Mouse (Mus musculus) right cerebral cortex, postnatal 25 days (tissue): ENCODE measurements at regions not wholly inside any gene's neighbourhood (a gene's known extent, or its start where the extent isn't known, plus 50 kb on each side); places are given as distances from the start of the nearest gene placed in this dataset.

Experiments used
- DNase-seq: peaks from one replicate; pipeline ENCODE4 v3.0.0; 2022

DNA sequence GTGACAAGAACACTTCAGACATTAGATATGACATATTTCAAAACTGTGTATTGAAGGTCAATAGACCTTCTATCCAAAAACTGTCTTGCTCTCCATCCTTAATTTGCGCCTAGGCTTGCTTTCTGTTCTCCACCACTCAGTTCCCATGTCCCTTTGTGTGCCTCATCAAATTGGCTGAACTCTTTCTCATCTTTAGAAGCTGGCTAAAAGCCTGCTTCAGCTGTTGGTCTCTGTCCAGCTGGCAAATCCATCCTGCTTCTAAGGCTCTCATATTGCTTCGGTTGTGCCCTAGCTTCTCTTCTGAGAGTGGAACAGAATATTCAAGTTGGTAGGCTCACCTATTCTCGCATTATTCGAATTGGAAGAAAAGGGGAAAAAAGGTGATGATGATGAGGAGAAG, 322.6 kb upstream of the Klf12 start:
- no peak for DNase-seq

GRCm38 (mm10) chr14:100600886-100601451, 316.5 kb upstream of the Klf12 start:
- no peak for DNase-seq

DNA sequence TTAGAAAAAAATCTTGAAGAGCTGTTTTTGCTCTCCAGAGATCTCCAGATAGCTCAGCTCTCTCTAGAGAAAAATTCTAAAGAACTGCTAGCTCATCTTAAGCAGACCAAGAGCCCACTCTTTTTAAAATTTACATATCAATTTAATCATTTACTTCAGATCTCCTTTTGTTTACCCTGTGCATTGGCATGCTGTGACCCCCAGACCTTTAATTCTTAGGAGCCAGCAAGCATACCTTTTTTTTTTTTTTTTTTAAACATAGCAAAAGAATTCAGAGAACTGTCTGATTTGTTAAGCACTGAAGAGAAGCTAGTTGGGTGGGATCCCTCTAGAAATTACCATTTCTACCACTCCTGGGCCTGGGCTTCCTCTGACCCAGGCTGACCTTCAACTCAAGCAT, 285.5 kb upstream of the Klf12 start:
- DNase-seq, result no peak

GRCm38 (mm10) chr14:100561884-100562283, 277.4 kb upstream of the Klf12 start:
- DNase-seq, result no peak

DNA sequence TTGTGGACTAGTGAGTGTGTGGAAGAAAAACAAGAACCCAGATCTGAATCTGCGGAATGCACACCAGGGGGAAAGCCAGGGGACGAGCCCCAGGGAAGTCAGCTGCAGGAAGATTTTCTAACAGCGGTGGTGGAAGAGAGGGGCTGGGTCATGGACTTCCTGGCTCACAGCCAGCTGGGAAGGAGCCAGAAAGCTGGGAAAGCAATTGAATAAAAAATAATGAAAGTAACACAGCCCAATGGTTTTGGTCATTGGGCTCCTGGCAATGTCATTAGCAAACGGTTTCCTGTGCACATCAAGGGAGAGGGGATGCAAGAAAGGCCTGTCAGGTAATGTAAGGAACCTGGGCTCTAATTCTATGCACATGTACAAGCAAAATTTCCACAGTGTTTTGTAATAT, 273.9 kb upstream of the Klf12 start:
- no peak for DNase-seq

DNA sequence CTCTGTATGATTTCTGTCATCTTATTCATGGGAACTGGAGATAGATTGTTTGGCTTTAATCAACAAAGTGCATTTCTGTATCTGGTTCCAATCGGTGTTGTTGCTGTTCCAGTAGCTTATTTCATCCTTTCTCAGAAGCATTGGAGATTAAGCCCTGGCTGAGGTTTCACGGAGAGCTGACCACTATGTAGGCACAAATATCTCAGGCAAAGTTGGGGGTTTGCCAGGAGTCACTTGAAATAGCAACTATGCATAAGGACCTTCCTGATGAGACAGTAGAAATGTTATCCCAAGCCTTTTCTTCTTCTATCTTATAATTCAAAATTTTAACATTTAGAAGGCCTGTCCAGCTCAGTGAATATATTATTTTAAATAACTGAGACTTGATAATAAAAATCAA, 268.0 kb upstream of the Klf12 start:
- DNase-seq, result no peak

DNA sequence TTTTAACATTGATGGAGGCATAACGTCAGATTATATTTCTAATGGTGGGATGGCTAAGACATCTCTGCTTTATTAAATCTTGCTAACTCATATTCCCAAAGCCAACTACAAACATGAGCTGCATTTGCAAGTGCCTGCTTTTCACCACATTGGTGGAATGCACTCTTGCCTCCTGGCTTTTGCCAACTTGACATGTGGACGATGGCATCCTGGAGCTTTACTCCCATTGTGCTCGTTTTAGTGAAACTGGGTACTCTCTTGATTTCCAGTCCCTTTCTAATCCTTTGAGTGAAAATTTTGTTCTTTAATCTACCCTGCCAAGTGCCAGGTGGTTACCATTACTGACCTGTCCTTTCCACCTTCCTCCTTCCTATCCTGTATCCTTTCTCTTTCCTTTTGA, 265.8 kb upstream of the Klf12 start:
- DNase-seq, result no peak

DNA sequence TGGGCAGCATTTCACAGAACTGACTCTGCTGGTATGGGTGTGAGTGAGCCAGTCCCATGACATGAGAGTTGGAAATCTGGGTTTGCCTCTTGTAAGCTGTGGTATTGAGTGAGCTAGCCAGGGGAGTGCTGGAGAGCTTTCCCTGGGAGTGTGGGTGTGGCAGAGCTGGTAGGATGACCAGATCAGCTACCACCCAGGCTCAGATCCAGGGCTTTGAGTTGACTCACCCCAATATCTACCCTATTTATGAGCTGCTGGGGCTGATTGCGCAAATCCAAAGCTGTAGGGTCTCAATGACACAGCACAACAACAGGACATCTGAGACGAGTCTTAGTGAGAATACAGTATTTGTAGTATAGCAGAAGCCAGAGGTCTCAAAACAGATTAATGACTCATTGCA, 245.7 kb upstream of the Klf12 start:
- no peak for DNase-seq

GRCm38 (mm10) chr14:100529758-100530157, 245.3 kb upstream of the Klf12 start:
- no peak for DNase-seq

GRCm38 (mm10) chr14:100509396-100509795, 224.9 kb upstream of the Klf12 start:
- no peak for DNase-seq

- DNase-seq, result no peak
Measured at GRCm38 (mm10) chr14:100508087-100508486, 223.6 kb upstream of the Klf12 start.

DNA sequence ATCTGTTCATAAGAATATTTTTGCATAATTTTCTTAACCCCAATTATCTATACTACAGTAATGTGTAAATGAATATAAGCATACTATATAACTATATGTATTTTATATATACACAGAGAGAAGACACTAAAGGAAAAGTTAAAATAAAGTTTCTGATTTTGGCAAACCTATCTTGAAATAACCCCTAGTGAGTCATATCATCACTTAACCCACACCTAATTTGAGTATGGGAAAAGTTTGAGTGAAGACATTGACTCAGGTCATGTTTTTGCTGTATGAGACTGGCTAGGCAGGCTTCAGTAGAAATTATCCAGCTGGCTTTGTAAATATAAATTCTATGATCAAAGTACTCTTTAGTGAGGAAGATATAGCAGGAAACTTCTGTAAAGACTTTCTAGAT, 223.1 kb upstream of the Klf12 start:
- DNase-seq, result no peak

DNA sequence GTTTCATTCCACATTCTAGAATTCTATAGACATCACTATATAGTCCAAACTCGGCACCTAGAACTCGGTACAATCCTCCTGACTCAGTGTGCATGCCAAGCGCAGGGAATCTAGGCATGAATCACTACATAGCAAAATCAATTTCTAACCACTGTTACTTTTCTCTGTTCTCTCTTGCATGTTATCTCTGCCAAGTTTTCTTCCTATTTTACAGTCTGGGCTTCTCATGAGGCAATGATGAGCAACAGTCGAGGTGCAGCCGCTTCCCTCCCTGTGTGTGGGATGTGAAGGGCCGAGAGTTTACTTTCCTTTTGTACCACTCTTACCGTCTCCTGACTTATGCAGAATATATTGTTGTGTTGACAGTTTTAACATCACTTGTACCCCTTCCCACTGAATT, 204.4 kb upstream of the Klf12 start:
- DNase-seq, result no peak

DNA sequence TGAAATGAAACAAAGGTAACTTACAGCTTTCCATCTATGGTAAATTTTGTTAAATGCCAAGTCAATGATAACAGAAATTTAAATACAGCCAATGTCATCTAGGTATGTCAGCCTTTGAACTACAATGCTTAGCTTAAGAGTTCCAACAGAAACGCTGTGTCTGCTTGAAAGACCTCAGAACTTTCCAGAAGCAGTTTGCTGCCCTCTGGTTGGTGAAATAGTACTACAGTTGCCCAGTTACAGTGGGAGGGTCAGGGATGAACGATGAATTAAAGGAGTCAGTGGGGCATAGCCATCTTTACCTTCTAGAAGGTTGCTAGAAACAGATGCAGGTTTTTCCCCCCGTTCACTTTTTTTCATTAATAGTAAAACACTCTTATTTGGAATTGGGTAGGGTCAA, 201.0 kb upstream of the Klf12 start:
- DNase-seq, result no peak

- no peak for DNase-seq
Measured at GRCm38 (mm10) chr14:100484101-100484500, 199.6 kb upstream of the Klf12 start.

- DNase-seq, result peak; percentile 36
Measured at GRCm38 (mm10) chr14:100477595-100478380, 193.3 kb upstream of the Klf12 start.

GRCm38 (mm10) chr14:100468311-100468710, 183.8 kb upstream of the Klf12 start:
- DNase-seq, result no peak

DNA sequence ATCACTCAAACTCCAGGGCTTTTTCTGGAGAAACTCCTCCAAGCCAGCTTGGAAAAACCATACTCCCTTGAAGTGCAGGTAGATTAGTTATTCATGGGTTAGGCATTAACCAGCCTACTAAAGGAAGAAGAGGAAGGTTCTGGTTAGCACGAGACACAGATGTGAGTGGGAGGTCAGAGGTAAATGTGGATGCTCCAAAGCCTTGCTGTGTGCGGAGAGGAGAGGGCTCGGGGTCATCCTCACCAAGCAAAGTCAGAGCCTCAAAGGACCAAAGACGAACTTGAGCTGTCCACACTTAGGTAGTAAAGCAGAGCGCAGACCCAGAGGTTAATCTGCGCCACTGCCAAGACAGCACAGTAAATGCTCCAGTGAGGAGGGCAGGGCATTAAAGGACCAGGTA, 177.8 kb upstream of the Klf12 start:
- no peak for DNase-seq

GRCm38 (mm10) chr14:100461141-100462043, 176.9 kb upstream of the Klf12 start:
- DNase-seq, result peak; percentile 51

DNA sequence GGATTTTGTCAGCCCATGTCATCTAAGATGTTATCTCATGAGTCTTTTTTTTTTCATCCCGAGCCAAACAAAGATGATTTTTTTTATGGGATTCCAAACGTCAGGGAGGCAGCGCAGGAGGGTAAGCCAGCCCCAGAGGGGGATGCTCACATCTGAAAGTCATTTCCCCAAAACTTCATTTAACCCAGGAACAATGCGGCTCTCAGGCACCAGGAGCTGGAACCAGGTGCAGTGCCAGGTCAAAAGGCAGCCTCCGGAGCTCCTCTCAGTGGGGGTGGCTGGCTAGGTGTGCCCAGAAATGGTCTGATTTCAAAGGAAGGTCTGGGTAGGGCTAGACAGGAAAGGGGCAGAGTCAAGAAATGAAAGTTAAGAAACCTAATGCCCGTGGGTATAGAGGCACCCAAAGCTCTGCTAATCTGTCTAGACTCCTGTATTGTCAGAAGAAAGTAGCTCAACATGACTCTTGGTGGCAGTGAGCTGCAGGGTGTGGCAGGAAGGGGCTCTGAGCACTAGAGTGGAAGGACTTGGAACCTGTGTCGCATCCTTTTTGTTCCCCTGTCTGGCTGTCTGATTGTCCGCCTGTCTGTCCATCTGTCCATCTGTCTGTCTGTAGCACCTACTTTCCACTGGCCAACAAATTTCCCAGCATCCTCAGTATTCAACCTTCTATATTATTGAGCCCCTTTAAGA, 175.3 kb upstream of the Klf12 start:
- no peak for DNase-seq

DNA sequence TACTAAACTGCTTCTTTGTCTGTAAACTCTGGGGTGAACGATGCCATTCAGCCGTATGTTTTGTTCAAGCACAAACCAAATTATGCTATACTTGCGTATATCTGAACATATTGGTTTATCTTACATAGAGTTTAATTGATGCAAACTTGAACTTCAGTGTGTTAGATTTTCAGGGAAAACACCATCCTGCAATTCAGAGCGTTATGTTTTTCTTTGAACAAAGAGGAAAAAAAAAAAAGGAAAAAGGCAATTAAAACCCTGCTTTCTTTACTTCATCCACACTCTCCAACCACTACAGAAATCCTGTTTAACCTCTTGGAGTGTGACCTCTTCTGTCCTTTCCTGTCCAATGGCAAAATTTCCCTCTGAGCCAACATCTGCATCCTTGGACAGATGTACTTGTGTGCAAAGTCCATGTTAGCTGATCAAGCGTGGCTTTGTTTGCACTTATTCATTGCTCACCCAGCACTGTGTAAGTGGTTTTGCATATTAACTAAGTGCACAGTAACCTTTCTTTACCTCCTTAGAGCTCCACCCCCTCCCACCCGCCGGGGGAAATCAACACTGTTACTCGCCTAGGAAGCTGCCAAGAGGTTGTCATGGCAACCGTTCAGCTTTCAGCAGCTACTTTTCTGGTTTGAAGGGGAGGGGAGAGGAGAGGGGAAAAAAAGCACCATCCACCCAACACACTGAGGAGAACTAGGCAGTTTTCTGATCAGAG, 174.4 kb upstream of the Klf12 start:
- peak; percentile 85 for DNase-seq
